Mouse (Mus musculus): Measurements from ENCODE around the gene Sva. TPM values are rescaled to one million over a fixed set of nuclear protein-coding genes. Genes with fewer than 3 reads are reported as not detected.

Gene Sva
- not detected for total RNA-seq (2021)
- not detected in 2 replicates for polyA plus RNA-seq (2012; rRNA removed)
- long read RNA-seq, result 0 reads

- DNase-seq, result no peak
- intact Hi-C loops (cut with DNase I), result no loop called here
- Histone ChIP-seq H3K4me3 (no peak within 1 kb of the TSS), H3K9ac (ENCODE audit: low read depth, low read length) (no peak within 1 kb of the TSS), H3K4me1 (ENCODE audit: control insufficient read depth, insufficient read depth, low read length) (no peaks in the 10 kb centered on the region), H3K36me3 (ENCODE audit: control insufficient read depth, insufficient read depth, low read length) (no peaks in the 10 kb centered on the region), H3K27me3 (ENCODE audit: control insufficient read depth, insufficient read depth, low read length) (no peaks in the 10 kb centered on the region), H3K79me2 (replicated peaks; ENCODE audit: control insufficient read depth, insufficient read depth, low read length) (no peaks in the 10 kb centered on the region), H3K27ac (no peak within 1 kb of the TSS)
- TF ChIP-seq POLR2A (IDR thresholded peaks at IDR 0.05; ENCODE audit: insufficient read depth, low read depth, low read length), result no peak
- no peak for TF ChIP-seq CTCF (IDR thresholded peaks at IDR 0.05)
- no peak for TF ChIP-seq EP300 (IDR thresholded peaks at IDR 0.05; ENCODE audit: insufficient read depth, low read depth, low read length)
Observed at GRCm38 (mm10) chr6:42038094-42038493, at the start of gene Sva. TSS of gene Sva (plus strand) at chr6:42038394.

Other genes with a start within 250 kb of the Sva start
- not detected for gene Pip, start 190.9 kb upstream of the Sva start, total RNA-seq (2021)
- not detected in 2 replicates for gene Pip, start 190.9 kb upstream of the Sva start, polyA plus RNA-seq (2012; rRNA removed)
- not detected for gene Sval2, start 185.4 kb upstream of the Sva start, total RNA-seq (2021)
- gene Sval2, start 185.4 kb upstream of the Sva start, polyA plus RNA-seq (2012; rRNA removed), result not detected in 2 replicates
- not detected for gene Sval1, start 86.8 kb upstream of the Sva start, total RNA-seq (2021)
- gene Sval1, start 86.8 kb upstream of the Sva start, polyA plus RNA-seq (2012; rRNA removed), result not detected in 2 replicates
- not detected for gene Sval3, start 70.3 kb upstream of the Sva start, total RNA-seq (2021)
- gene Sval3, start 70.3 kb upstream of the Sva start, polyA plus RNA-seq (2012; rRNA removed), result not detected in 2 replicates
- not detected for gene Tas2r139, start 102.5 kb downstream of the Sva start, total RNA-seq (2021)
- not detected in 2 replicates for gene Tas2r139, start 102.5 kb downstream of the Sva start, polyA plus RNA-seq (2012; rRNA removed)
- not detected for gene Tas2r144, start 176.9 kb downstream of the Sva start, total RNA-seq (2021)
- gene Tas2r144, start 176.9 kb downstream of the Sva start, polyA plus RNA-seq (2012; rRNA removed), result not detected in 2 replicates
- gene Gstk1, start 207.5 kb downstream of the Sva start, total RNA-seq (2021), result 100 to 1,000 TPM; 139 to 167 TPM
- 87.1 and 118 TPM in 2 replicates for gene Gstk1, start 207.5 kb downstream of the Sva start, polyA plus RNA-seq (2012; rRNA removed)
- gene Tmem139, start 223.6 kb downstream of the Sva start, total RNA-seq (2021), result under 1 TPM in 1 of 2 experiments, not detected in 1; 0.21 TPM
- gene Tmem139, start 223.6 kb downstream of the Sva start, polyA plus RNA-seq (2012; rRNA removed), result 0.15 and 0.33 TPM in 2 replicates
- gene Casp2, start 226.6 kb downstream of the Sva start, total RNA-seq (2021), result 10 to 100 TPM in 1 of 2 experiments, 1 to 10 TPM in 1; 7.5 to 12.2 TPM
- 12.1 and 18.6 TPM in 2 replicates for gene Casp2, start 226.6 kb downstream of the Sva start, polyA plus RNA-seq (2012; rRNA removed)
- 1 to 10 TPM; 4.3 to 4.9 TPM for gene Clcn1, start 248.3 kb downstream of the Sva start, total RNA-seq (2021)
- 12.1 and 20.9 TPM in 2 replicates for gene Clcn1, start 248.3 kb downstream of the Sva start, polyA plus RNA-seq (2012; rRNA removed)